In genomic region chr3:79703135-79703534, GRCm38 (mm10) we compare ENCODE assay signal across 31 mouse cellular contexts. TPM values are rescaled to one million over a fixed set of nuclear protein-coding genes. Genes with fewer than 3 reads are reported as not detected.
DNase-seq lines count a peak whose midpoint lies in the region; ATAC-seq and TF ChIP-seq lines count a peak whose summit lies in the region.
"Had no signal": no experiment of that assay in that cellular context is flagged by ENCODE, and none has a peak within 500 bp of the region (broad histone marks: within the 10 kb centered on the region; RNA-seq: fewer than 3 reads in every experiment).

No protein-coding gene starts in this region.

- no peak for TF ChIP-seq CTCF in lung, postnatal 0 days (IDR thresholded peaks at IDR 0.05)

- H3K36me3 ChIP-seq in lung, postnatal 0 days (ENCODE audit: insufficient read depth, low read length) = no peaks in the 10 kb centered on the region
- H3K36me3 ChIP-seq: forebrain, embryonic 10.5 days; G1E; heart, embryonic 12.5 days; heart, embryonic 15.5 days; hindbrain, embryonic 10.5 days; hindbrain, embryonic 13.5 days; intestine, embryonic 15.5 days had no signal

- no peaks in the 10 kb centered on the region for H3K4me1 ChIP-seq in lung, postnatal 0 days (ENCODE audit: insufficient read depth, low read depth, low read length)
- H3K4me1 ChIP-seq: forebrain, embryonic 10.5 days; hindbrain, embryonic 10.5 days; hindbrain, embryonic 13.5 days; intestine, embryonic 15.5 days had no signal

- DNase-seq in cerebellum, postnatal 14 days = peak; percentile 18 to 29
- no peak for DNase-seq in cerebellum, adult 8-10 months
- DNase-seq in layer of hippocampus, adult 11-12 months (ENCODE audit: low spot score) = peak; percentile 23
- DNase-seq in layer of hippocampus, postnatal 10 days (ENCODE audit: low spot score in 2 of 2) = no peak
- peak; percentile 43 for DNase-seq in right cerebral cortex, postnatal 25 days
- DNase-seq in right cerebral cortex, adult 18-20 months = no peak
- no peak for DNase-seq in lung, postnatal 0 days (ENCODE audit: low spot score)
- DNase-seq: adrenal gland, postnatal 10 days; adrenal gland, postnatal 36 days; B cell, adult 2 months; cerebellum, adult 11-12 months; cerebellum, adult 9-10 months; forebrain, postnatal 0 days; gastrocnemius, postnatal 10 days; gastrocnemius, postnatal 36 days; heart, postnatal 10 days; heart, postnatal 36 days had no signal

- no peak overlapping the region for H3K4me2 ChIP-seq in lung, postnatal 0 days (replicated peaks; ENCODE audit: low read depth, low read length)
- H3K4me2 ChIP-seq: heart, embryonic 12.5 days; heart, embryonic 15.5 days; hindbrain, embryonic 13.5 days; intestine, embryonic 15.5 days had no signal

- no peak overlapping the region for H3K9ac ChIP-seq in lung, postnatal 0 days (replicated peaks; ENCODE audit: low read depth)
- H3K9ac ChIP-seq: forebrain, postnatal 0 days; heart, embryonic 12.5 days; heart, embryonic 15.5 days; hindbrain, embryonic 13.5 days; intestine, embryonic 15.5 days had no signal

- no peak overlapping the region for H3K4me3 ChIP-seq in lung, postnatal 0 days (ENCODE audit: low read depth, low read length)
- H3K4me3 ChIP-seq: forebrain, embryonic 10.5 days; heart, embryonic 12.5 days; heart, embryonic 15.5 days; hindbrain, embryonic 10.5 days; hindbrain, embryonic 13.5 days; intestine, embryonic 15.5 days had no signal

- no peaks in the 10 kb centered on the region for H3K27me3 ChIP-seq in lung, postnatal 0 days (replicated peaks; ENCODE audit: insufficient read depth, low read length)
- H3K27me3 ChIP-seq: CH12.LX; heart, embryonic 12.5 days; heart, embryonic 15.5 days; hindbrain, embryonic 13.5 days; intestine, embryonic 15.5 days; Patski had no signal

- WGBS in lung, postnatal 0 days = 82% methylated on average over 4 of the region's 4 CpGs

- ATAC-seq in lung, postnatal 0 days = no peak
- ATAC-seq: forebrain, embryonic 14.5 days; forebrain, postnatal 0 days; hindbrain, embryonic 16.5 days; intestine, embryonic 15.5 days; Patski had no signal

- no peak overlapping the region for H3K27ac ChIP-seq in lung, postnatal 0 days (ENCODE audit: low read length)
- H3K27ac ChIP-seq: forebrain, embryonic 10.5 days; heart, embryonic 15.5 days; hindbrain, embryonic 10.5 days; hindbrain, embryonic 13.5 days; intestine, embryonic 15.5 days had no signal

- TF ChIP-seq EP300 in lung, postnatal 0 days (IDR thresholded peaks at IDR 0.05) = no peak

- no peaks in the 10 kb centered on the region for H3K9me3 ChIP-seq in lung, postnatal 0 days (ENCODE audit: low read length)
- H3K9me3 ChIP-seq: forebrain, embryonic 10.5 days; G1E; heart, embryonic 12.5 days; heart, embryonic 15.5 days; hindbrain, embryonic 10.5 days; hindbrain, embryonic 13.5 days; intestine, embryonic 15.5 days had no signal

RNA-seq across cellular contexts. Expression of gene Rxfp1, which starts 34.5 kb away (rescaled TPM):
- total RNA-seq in layer of hippocampus, postnatal 10 days (2021) = 10 to 100 TPM; 24.8 to 38.1 TPM
- polyA plus RNA-seq in lung, postnatal 0 days (2015; fragmentation: Nextera tagmentation; extraction: Ambion mirVana) = 0.29 and 0.42 TPM in 2 replicates
- total RNA-seq: adrenal gland, adult 18-20 months; gastrocnemius, adult 18-20 months; gastrocnemius, postnatal 36 days; granulocyte monocyte progenitor cell, adult 5-6 weeks had no signal
- polyA plus RNA-seq: forebrain, embryonic 10.5 days; G1E; hindbrain, embryonic 10.5 days had no signal

Comparison
In these comparisons a context has a peak if more than half of its experiments do, and no peak if none do; other contexts are left out.
1. DNase-seq: peak in cerebellum, postnatal 14 days (2 of 2), layer of hippocampus, adult 11-12 months (single experiment) and right cerebral cortex, postnatal 25 days (single experiment); none in cerebellum, adult 8-10 months (single experiment), layer of hippocampus, postnatal 10 days (0 of 2), right cerebral cortex, adult 18-20 months (single experiment) and lung, postnatal 0 days (single experiment).